Mouse (Mus musculus) kidney, adult 18-20 months (tissue): ENCODE data around the gene Gnptg.
"Not testable (repeated sequence)": the region's sequence is repeated elsewhere in the genome, so short reads cannot be mapped to it uniquely, and the experiment has no call there.

Source experiments
- DNase-seq: peaks from one replicate; pipeline ENCODE4 v3.0.0; 2021

The Gnptg gene

DNA sequence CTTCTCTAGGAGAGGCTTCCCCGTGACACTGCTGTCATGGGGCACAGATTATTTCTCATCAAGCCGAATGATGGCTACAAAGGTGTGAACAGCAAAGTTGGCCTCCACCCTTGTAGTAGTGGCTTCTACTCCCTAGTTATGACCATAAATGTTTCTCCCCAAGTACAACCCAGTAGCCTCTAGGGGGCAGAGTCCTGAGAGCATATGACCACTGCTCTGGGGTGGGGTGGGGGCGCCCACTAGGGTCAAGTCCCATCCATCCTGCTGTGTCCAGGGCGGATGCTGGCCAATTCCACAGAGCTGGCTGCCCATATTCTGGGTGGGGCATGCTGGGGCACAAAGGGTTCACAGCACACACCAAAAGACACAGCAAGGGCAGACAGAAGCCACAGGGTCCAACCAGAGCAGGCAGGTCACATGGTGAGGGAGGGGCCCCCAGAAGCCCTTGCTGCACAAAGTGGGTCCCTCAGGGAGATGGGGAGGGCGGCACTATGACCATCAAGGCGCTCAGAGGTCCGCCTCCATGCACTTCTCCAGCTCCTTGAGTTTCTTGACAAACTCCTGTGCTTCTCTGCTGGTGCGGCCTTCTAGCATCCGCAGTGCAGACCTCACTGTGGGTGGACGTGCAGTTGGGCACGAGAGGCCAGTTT, 3.3 kb upstream of the Gnptg start:
- no peak for DNase-seq

- DNase-seq, result no peak
These were observed 4.3 kb downstream of the Gnptg start for GRCm38 (mm10) chr17:25235635-25236034.

- DNase-seq, result not testable (repeated sequence)
These were observed 8.3 kb downstream of the Gnptg start for GRCm38 (mm10) chr17:25231621-25232020.

GRCm38 (mm10) chr17:25230700-25231099, 9.2 kb downstream of the Gnptg start:
- DNase-seq, result peak; percentile 58

GRCm38 (mm10) chr17:25230014-25230655, 9.8 kb downstream of the Gnptg start:
- peak; percentile 57 for DNase-seq

DNA sequence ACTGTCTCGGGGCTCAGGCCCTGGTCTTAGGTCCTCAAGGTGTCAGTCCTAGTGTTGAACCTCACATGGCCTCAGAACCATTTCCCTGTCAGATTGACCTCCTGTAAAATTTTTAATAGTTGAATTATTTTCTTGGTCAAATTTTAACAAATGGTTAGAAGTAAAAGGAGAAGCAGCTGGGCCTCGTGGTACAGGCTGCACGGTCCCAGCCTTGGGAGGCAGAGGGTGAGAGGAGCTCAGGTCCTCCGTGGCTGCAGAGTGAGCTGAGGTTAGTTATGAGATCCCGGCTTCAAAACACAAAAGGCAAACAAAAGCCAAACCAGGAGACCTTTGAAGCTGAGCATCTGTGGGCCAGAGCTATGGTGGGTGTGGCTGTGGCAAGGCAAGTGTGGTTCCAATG, 11.9 kb downstream of the Gnptg start:
- peak; percentile 55 for DNase-seq

GRCm38 (mm10) chr17:25225659-25226058, 14.3 kb downstream of the Gnptg start:
- DNase-seq, result no peak

- peak; percentile 13 for DNase-seq
These were observed 15.2 kb downstream of the Gnptg start for GRCm38 (mm10) chr17:25224586-25225222.

DNA sequence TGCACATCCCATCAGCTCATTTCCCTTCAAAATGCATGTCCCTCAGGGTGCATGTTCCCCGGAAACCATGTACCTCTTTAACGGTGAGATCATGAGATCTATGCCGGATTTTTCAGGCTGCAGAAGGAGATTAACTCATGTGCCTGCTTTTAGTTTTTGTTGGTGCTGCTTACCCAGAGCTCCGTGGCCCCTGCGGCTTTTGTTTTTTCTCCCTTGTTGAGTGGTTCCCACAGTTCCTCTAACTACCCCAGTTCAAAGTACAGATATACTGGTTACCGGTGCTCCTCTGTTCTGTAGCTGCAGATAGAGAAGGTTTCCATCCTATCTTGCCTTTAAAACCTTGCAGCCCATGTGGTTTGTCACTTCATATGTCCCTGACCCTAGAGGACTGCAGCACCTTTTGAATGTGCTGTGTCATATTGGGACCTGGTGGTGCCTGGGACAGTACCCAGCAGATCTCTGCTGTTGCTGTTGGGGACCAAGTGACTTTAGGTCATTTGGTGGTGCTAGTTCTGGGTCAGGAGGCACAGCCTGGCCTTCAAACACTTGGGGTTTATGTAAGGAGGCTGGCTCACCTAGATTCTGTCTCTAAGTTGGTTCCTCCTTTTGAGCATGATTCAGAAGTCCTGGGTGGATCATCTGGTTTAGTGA, 16.8 kb downstream of the Gnptg start:
- DNase-seq, result peak; percentile 34

- DNase-seq, result not testable (repeated sequence)
These were observed 17.4 kb downstream of the Gnptg start for GRCm38 (mm10) chr17:25222504-25222940.

GRCm38 (mm10) chr17:25221821-25222503, 18.0 kb downstream of the Gnptg start:
- peak; percentile 80 for DNase-seq

GRCm38 (mm10) chr17:25220746-25221145, 19.2 kb downstream of the Gnptg start:
- DNase-seq, result peak; percentile 13

DNA sequence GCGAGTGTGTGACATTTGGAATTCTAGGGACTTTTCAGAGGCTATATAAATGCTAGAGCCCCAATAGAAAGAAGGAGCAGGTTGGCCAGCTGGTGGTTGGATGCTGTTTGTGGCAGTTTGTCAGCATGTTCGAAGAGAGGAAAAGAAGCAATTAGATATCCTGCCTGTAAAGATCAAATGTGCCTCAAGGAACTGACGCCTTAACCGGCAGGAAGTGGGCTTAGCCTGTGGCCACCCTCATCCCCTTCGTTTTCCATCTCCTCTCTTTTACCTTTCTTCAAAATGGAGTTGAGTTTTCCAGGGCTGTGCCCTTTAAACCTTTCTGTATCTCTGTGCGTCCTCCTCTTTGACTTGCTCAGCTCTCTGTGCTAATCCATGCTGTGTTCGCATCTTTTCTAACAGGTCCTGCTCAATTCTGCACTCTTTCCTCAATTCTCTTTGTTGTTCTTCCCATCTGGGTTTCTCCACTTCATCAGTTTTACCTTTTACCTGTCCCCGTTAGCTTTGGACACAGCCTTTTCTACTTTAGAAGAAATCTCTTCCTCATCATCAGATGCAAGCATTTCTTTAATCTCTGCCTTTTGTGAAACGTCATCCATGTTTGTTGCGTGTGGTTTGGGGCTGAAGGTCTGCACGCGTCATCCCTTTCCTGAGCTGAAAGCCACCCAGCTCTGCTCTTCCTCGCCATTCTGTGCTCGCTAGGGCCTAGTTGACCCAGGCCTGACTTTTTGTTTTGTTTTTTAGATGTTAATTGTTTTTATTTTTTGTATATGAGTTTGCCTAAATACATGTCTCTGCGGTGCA, 20.2 kb downstream of the Gnptg start:
- no peak for DNase-seq

DNA sequence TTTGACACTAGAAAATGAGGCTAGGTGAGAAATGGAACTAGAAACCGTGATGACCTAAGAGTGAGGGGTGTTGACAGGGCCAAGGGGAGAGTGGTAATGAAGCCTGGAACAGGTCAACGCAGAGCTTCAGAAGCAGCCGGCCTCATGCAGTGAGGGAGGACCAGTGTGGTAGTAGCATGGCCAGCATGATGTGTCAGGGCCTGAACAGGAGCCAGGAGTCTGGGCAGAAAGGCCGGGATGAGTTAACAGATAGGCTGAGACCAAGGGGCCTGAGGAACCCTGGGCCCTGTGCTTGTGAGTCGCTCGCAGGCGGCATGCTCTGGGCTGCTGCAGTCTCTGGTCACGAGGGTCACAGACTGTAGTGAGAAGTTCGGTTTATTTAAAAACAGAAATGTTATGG, 21.0 kb downstream of the Gnptg start:
- no peak for DNase-seq

DNA sequence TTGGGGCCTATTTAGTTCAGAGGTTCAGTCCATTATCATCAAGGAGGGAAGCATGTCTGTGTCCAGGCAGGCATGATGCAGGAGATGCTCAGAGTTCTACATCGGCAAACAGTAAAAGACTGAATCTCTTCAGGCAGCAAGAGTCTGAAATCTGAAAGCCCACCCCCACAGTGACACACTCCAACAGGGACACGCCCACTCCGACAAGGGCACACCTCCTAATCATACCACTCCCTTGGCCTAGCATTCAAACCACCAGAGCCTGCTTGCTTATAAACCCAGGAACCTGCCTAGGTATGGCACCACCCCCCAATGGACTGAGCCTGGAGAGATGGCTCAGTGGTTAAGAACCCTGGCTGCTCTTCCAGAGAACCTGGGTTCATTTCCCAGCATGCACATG, 24.5 kb downstream of the Gnptg start:
- DNase-seq, result no peak

GRCm38 (mm10) chr17:25211705-25212104, 28.2 kb downstream of the Gnptg start:
- no peak for DNase-seq

DNA sequence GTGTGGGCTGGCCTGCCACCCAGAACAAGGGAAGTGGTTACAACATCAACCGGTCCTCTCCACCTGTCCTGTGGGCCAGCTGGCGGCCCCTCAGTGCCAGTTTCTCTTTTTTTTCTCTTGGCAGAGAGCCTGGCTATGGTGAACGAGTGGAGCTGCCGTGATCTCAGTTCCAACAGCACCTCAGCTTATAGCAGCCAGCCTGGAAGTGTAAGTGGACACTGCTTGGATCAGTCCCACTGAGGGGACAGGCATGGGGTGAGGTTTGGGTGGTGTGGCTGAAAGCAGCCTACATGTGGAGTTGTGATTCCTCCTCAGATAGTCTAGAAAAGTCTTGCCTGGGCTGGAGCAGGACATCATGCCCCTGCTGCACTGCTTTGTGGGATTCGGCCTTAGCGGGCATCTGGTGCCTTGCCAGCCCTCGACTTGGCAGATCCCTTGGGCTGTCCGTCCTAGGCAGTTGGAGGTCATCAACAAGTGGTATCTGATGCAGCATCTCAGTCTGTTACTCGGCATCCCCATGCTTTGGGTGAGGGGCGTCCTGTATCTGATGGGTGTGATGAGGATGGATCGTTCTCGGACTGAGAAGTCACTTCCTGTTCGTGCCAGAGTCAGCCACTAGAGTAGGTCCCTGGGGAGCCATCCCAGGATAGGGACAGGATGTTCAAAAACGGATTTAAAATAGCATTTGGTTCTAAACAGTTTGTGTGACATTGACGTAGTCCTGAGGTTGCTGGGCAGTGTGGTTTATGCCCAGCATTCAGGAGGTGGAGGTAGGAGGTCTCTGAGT, 29.1 kb downstream of the Gnptg start:
- DNase-seq, result peak; percentile 59

DNA sequence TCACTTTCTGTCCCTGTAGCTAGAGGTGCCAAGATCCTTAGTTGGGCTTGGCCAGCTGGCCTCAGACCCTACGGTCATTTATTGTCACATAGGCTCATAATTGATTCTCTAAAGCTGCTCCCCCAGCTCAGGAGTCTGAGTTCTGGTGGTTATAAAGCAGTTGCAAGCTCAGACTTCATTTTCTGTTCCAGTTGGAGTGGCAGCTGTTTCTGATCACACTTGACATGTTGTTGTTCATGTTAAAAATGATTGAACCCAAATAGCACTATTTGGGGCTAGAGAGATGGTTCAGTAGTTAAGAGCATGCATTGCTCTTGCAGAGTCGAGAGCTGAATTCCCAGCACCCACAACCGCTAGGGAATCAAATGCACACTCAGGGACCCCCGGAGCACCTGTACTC, 29.9 kb downstream of the Gnptg start:
- DNase-seq, result no peak

DNA sequence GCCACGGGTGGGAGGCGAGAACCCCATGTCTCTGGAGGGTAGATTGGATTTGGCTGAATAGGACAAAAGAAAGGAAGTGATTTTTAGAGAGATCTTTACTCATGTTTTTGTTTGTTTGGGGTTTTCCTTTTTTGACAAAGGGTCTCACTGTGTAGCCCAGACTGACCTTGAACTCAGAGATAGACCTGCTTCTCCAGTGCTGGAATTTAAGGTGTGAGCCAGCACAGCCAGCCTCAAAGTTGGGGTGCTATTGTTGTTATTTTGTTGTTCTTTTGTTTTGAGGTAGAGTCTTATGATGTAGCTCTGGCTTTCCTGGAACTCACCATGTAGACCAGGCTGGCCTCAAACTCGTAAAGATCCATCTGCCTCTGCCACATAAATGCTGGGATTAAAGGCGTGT, 37.5 kb downstream of the Gnptg start:
- DNase-seq, result no peak

- no peak for DNase-seq
These were observed 50.8 kb downstream of the Gnptg start for GRCm38 (mm10) chr17:25189091-25189490.
